Mouse (Mus musculus): ENCODE results near the gene Man1c1. TPM values are rescaled to one million over a fixed set of nuclear protein-coding genes. Genes with fewer than 3 reads are reported as not detected.
A peak's percentile ranks its signal among the peaks of the same experiment; 100 is the strongest.

Man1c1 gene
- polyA plus RNA-seq, 1 experiment from 2014 or later: 4.1 TPM

DNA sequence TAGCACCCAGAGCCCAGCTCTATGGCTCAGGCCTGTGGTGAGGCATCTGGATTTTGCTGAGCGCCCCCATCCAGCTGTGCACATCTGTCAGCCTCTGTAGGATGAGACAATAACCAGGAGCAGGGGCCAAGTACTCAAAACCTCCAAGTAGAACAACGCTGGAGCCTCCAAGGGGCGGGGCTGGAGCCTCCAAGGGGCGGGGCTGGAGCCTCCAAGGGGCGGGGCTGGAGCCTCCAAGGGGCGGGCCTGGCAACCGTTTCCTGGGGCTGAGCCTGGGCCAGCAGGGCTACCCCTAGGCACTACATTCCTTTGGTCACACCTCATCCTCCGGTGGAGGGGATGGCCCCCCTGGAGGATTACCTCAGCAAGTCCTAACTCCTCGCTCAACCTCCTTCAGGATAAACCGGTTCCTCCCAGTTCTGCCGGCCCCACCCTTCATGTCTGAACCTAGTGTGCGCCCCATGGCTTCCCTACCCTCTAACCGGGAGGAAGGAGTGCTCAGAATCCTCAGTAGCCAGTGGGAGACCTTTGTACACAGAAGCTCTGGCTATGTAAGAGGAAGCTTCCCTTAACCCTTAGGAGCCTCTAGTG is 30.0 kb upstream of the Man1c1 start:
- H3K4me2 ChIP-seq: peak overlapping the region; percentile 71
- H3K27ac ChIP-seq (ENCODE audit: low read depth, low read length): peak overlapping the region; percentile 5; the same call in 1 of the 2 replicates
- 6% methylated on average over 13 of the region's 13 CpGs for WGBS
- peaks cover 2% of the 10 kb centered on the region; the same call in 1 of the 2 replicates for H3K27me3 ChIP-seq (replicated peaks; ENCODE audit: control insufficient read depth, insufficient read depth, low read length)
- H3K4me1 ChIP-seq (replicated peaks; ENCODE audit: control insufficient read depth, insufficient read depth, low read length): peaks cover 38% of the 10 kb centered on the region
- H3K9me3 ChIP-seq (ENCODE audit: control insufficient read depth, low read length): no peaks in the 10 kb centered on the region
- peak; percentile 83 for ATAC-seq (replicated peaks; ENCODE audit: low FRiP score)
- peak overlapping the region; percentile 59; the same call in 1 of the 2 replicates for H3K9ac ChIP-seq (ENCODE audit: low read depth, low read length)
- no peaks in the 10 kb centered on the region for H3K36me3 ChIP-seq (ENCODE audit: control insufficient read depth, insufficient read depth, low read length)
- peak overlapping the region; percentile 37 for H3K4me3 ChIP-seq (ENCODE audit: low read depth, low read length)
- DNase-seq (ENCODE audit: low spot score): peak; percentile 75

- Histone ChIP-seq H3K27ac (ENCODE audit: low read depth, low read length) (no peak overlapping the region), H3K9ac (ENCODE audit: low read depth, low read length) (no peak overlapping the region), H3K4me3 (ENCODE audit: low read depth, low read length) (no peak overlapping the region), H3K27me3 (replicated peaks; ENCODE audit: control insufficient read depth, insufficient read depth, low read length) (peaks cover 2% of the 10 kb centered on the region; the same call in 1 of the 2 replicates), H3K9me3 (ENCODE audit: control insufficient read depth, low read length) (no peaks in the 10 kb centered on the region), H3K4me2 (no peak overlapping the region), H3K4me1 (replicated peaks; ENCODE audit: control insufficient read depth, insufficient read depth, low read length) (peaks cover 38% of the 10 kb centered on the region), H3K36me3 (ENCODE audit: control insufficient read depth, insufficient read depth, low read length) (no peaks in the 10 kb centered on the region)
- ATAC-seq (replicated peaks; ENCODE audit: low FRiP score) (no peak), DNase-seq (ENCODE audit: low spot score) (no peak)
- WGBS: 60% methylated on average over 9 of the region's 9 CpGs
Measured at GRCm38 (mm10) chr4:134733371-134733770, 29.3 kb upstream of the Man1c1 start.

DNA sequence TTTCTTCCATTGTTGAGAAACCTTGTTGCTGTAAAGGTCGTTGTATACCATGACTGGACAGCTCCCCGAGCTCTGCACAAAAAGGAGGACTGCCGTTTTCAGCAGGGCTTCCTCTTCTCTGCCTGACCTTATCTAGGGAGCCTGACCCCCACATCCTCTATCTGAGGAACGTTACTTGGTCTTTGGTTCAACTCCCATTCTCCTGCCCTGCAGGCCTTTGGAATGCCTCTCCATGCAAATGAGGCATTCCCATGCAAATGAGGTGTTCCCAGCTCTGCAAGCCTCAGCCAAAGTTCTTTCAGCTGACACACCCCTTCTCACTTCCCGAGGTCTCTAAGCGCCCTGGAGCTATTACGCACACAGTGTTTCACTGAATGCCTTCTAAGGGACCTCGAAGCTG is 26.0 kb upstream of the Man1c1 start:
- WGBS: 7% methylated on average over 8 of the region's 8 CpGs
- no peak for DNase-seq (ENCODE audit: low spot score)

DNA sequence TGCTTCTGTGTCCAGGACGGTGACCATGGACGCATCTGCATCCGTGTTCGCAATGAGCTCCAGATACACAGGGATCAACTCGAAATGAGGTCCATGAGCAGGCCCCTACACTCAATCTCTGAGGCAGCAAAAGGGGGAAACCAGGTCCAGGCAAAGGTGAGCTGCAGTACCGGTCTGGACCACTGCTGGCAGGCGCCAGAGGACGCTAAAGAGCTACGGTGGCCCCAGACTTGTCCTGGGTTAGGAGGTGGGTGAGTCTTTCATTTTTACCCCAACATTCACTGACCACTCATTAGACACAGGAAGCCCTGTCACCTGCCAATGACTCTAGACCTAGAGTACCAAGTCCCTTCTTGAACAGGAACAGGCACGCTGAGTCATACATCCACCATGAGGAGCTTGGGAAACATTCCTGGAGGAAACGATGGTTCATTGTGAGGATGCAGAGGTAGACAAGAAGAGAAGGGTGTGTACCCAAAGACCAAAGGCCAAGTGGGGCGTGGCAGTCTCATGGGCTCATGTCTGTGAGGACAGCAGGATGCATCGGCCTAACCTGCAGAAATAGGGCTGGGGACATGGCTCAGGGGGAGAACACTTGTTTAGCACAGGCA is 21.8 kb upstream of the Man1c1 start:
- WGBS: 72% methylated on average over 13 of the region's 13 CpGs
- Histone ChIP-seq H3K36me3 (ENCODE audit: control insufficient read depth, insufficient read depth, low read length) (no peaks in the 10 kb centered on the region), H3K4me2 (no peak overlapping the region), H3K9ac (ENCODE audit: low read depth, low read length) (no peak overlapping the region), H3K27ac (ENCODE audit: low read depth, low read length) (no peak overlapping the region), H3K27me3 (replicated peaks; ENCODE audit: control insufficient read depth, insufficient read depth, low read length) (peaks cover 2% of the 10 kb centered on the region; the same call in 1 of the 2 replicates), H3K9me3 (ENCODE audit: control insufficient read depth, low read length) (no peaks in the 10 kb centered on the region), H3K4me1 (replicated peaks; ENCODE audit: control insufficient read depth, insufficient read depth, low read length) (peaks cover 28% of the 10 kb centered on the region), H3K4me3 (ENCODE audit: low read depth, low read length) (no peak overlapping the region)
- ATAC-seq (replicated peaks; ENCODE audit: low FRiP score) (no peak), DNase-seq (ENCODE audit: low spot score) (no peak)

More for the DNA sequence above, 26.0 kb upstream of the Man1c1 start:
- Histone ChIP-seq H3K4me1 (replicated peaks; ENCODE audit: control insufficient read depth, insufficient read depth, low read length) (peaks cover 40% of the 10 kb centered on the region), H3K4me3 (ENCODE audit: low read depth, low read length) (no peak overlapping the region), H3K4me2 (peak overlapping the region; percentile 28), H3K36me3 (ENCODE audit: control insufficient read depth, insufficient read depth, low read length) (no peaks in the 10 kb centered on the region), H3K9me3 (ENCODE audit: control insufficient read depth, low read length) (no peaks in the 10 kb centered on the region), H3K27me3 (replicated peaks; ENCODE audit: control insufficient read depth, insufficient read depth, low read length) (peaks cover 2% of the 10 kb centered on the region; the same call in 1 of the 2 replicates), H3K9ac (ENCODE audit: low read depth, low read length) (no peak overlapping the region), H3K27ac (ENCODE audit: low read depth, low read length) (peak overlapping the region; percentile 9; the same call in 1 of the 2 replicates)
- ATAC-seq (replicated peaks; ENCODE audit: low FRiP score): no peak

DNA sequence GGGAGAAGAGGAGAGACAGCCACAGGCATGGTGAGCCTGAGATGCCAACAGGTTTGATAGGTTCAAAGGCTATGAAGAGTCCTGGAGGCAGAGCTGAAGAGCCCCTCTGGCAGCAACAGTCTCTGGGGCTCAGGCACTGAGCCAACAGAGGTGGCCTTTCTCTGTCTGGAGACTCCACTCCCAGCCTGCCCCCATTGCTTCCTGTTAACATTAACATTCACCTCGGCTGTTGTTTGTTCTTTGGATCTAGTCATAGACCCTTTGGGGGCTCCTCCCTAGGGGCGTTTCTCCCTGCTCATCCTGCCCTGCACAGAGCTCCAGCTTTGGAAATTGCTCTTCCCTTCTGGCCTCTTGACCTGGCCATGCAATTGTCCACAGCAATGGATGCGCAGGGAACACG is 20.9 kb upstream of the Man1c1 start:
- ATAC-seq (replicated peaks; ENCODE audit: low FRiP score) (no peak), DNase-seq (ENCODE audit: low spot score) (no peak)
- Histone ChIP-seq H3K4me3 (ENCODE audit: low read depth, low read length) (no peak overlapping the region), H3K4me2 (no peak overlapping the region), H3K4me1 (replicated peaks; ENCODE audit: control insufficient read depth, insufficient read depth, low read length) (peaks cover 26% of the 10 kb centered on the region), H3K9me3 (ENCODE audit: control insufficient read depth, low read length) (no peaks in the 10 kb centered on the region), H3K27ac (ENCODE audit: low read depth, low read length) (no peak overlapping the region), H3K27me3 (replicated peaks; ENCODE audit: control insufficient read depth, insufficient read depth, low read length) (no peaks in the 10 kb centered on the region), H3K36me3 (ENCODE audit: control insufficient read depth, insufficient read depth, low read length) (no peaks in the 10 kb centered on the region), H3K9ac (ENCODE audit: low read depth, low read length) (no peak overlapping the region)
- 46% methylated on average over 4 of the region's 4 CpGs for WGBS

- WGBS: 76% methylated on average over 3 of the region's 3 CpGs
- Histone ChIP-seq H3K27me3 (replicated peaks; ENCODE audit: control insufficient read depth, insufficient read depth, low read length) (no peaks in the 10 kb centered on the region), H3K9ac (ENCODE audit: low read depth, low read length) (no peak overlapping the region), H3K4me1 (replicated peaks; ENCODE audit: control insufficient read depth, insufficient read depth, low read length) (peaks cover 27% of the 10 kb centered on the region), H3K36me3 (ENCODE audit: control insufficient read depth, insufficient read depth, low read length) (no peaks in the 10 kb centered on the region), H3K9me3 (ENCODE audit: control insufficient read depth, low read length) (no peaks in the 10 kb centered on the region), H3K4me3 (ENCODE audit: low read depth, low read length) (no peak overlapping the region), H3K27ac (ENCODE audit: low read depth, low read length) (no peak overlapping the region), H3K4me2 (no peak overlapping the region)
- no peak for ATAC-seq (replicated peaks; ENCODE audit: low FRiP score)
- DNase-seq (ENCODE audit: low spot score): no peak
Measured at GRCm38 (mm10) chr4:134723251-134723650, 19.2 kb upstream of the Man1c1 start.

GRCm38 (mm10) chr4:134721076-134721475 is 17.0 kb upstream of the Man1c1 start:
- Histone ChIP-seq H3K4me2 (no peak overlapping the region), H3K27me3 (replicated peaks; ENCODE audit: control insufficient read depth, insufficient read depth, low read length) (no peaks in the 10 kb centered on the region), H3K9ac (ENCODE audit: low read depth, low read length) (no peak overlapping the region), H3K36me3 (ENCODE audit: control insufficient read depth, insufficient read depth, low read length) (no peaks in the 10 kb centered on the region), H3K4me1 (replicated peaks; ENCODE audit: control insufficient read depth, insufficient read depth, low read length) (peaks cover 22% of the 10 kb centered on the region), H3K4me3 (ENCODE audit: low read depth, low read length) (no peak overlapping the region), H3K27ac (ENCODE audit: low read depth, low read length) (no peak overlapping the region), H3K9me3 (ENCODE audit: control insufficient read depth, low read length) (no peaks in the 10 kb centered on the region)
- ATAC-seq (replicated peaks; ENCODE audit: low FRiP score) (no peak), DNase-seq (ENCODE audit: low spot score) (no peak)
- 81% methylated on average over 6 of the region's 6 CpGs for WGBS

DNA sequence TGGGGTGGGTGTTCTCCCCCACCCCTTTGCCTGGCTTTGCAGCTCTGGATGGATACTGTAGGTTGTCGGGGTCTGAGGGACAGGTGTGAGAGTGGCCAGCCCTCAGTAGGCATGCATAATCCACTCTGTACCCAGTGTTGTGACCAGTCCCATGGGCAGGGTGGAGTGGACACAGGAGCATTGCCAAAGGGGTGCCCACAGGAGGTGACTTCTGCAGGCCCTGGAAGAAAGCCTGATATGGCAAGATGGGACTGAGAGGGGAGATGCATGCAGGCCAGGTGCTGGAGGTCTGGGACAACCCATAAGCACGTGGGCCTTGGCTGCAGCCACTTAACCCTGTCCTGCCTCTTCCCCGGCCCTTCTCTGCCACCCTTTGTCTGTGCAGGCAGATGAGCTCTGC is 16.3 kb upstream of the Man1c1 start:
- Histone ChIP-seq H3K36me3 (ENCODE audit: control insufficient read depth, insufficient read depth, low read length) (no peaks in the 10 kb centered on the region), H3K4me1 (replicated peaks; ENCODE audit: control insufficient read depth, insufficient read depth, low read length) (peaks cover 21% of the 10 kb centered on the region), H3K9me3 (ENCODE audit: control insufficient read depth, low read length) (no peaks in the 10 kb centered on the region), H3K27ac (ENCODE audit: low read depth, low read length) (no peak overlapping the region), H3K27me3 (replicated peaks; ENCODE audit: control insufficient read depth, insufficient read depth, low read length) (no peaks in the 10 kb centered on the region), H3K9ac (ENCODE audit: low read depth, low read length) (no peak overlapping the region), H3K4me3 (ENCODE audit: low read depth, low read length) (no peak overlapping the region), H3K4me2 (no peak overlapping the region)
- 67% methylated on average over 3 of the region's 3 CpGs for WGBS
- DNase-seq (ENCODE audit: low spot score) (no peak), ATAC-seq (replicated peaks; ENCODE audit: low FRiP score) (no peak)

DNA sequence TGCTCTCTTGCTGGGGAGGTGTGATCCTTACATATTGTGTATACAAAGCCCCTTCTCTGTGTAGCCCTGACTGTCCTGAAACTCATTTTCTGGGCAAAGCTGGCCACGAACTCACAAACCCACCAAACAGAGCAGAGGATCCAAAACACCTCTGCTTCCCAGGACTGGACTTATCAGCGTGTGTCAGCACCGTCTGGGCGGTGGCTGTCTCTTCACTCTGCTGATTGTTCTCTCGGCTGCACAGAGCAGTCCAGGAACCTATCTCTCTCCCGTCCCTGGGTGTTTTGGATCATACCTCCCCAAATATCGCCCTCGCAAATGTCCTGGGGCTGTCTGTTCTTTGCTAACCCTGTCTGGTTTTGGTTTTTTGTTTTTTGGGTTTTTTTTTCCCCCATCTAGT is 15.4 kb upstream of the Man1c1 start:
- Histone ChIP-seq H3K4me1 (replicated peaks; ENCODE audit: control insufficient read depth, insufficient read depth, low read length) (peaks cover 15% of the 10 kb centered on the region; the same call in 1 of the 2 replicates), H3K9me3 (ENCODE audit: control insufficient read depth, low read length) (no peaks in the 10 kb centered on the region), H3K27ac (ENCODE audit: low read depth, low read length) (peak overlapping the region; percentile 57), H3K4me3 (ENCODE audit: low read depth, low read length) (no peak overlapping the region), H3K27me3 (replicated peaks; ENCODE audit: control insufficient read depth, insufficient read depth, low read length) (no peaks in the 10 kb centered on the region), H3K4me2 (peak overlapping the region; percentile 34; the same call in 1 of the 2 replicates), H3K36me3 (ENCODE audit: control insufficient read depth, insufficient read depth, low read length) (no peaks in the 10 kb centered on the region), H3K9ac (ENCODE audit: low read depth, low read length) (peak overlapping the region; percentile 7)
- ATAC-seq (replicated peaks; ENCODE audit: low FRiP score) (peak; percentile 94), DNase-seq (ENCODE audit: low spot score) (peak; percentile 52)
- 34% methylated on average over 8 of the region's 8 CpGs for WGBS
